Mouse (Mus musculus): ENCODE data around the gene Scnn1a. TPM values are rescaled to one million over a fixed set of nuclear protein-coding genes. Genes with fewer than 3 reads are reported as not detected.

Gene Scnn1a
- total RNA-seq, 2 experiments from 2014 or later = 1.5 to 2.1 TPM

DNA sequence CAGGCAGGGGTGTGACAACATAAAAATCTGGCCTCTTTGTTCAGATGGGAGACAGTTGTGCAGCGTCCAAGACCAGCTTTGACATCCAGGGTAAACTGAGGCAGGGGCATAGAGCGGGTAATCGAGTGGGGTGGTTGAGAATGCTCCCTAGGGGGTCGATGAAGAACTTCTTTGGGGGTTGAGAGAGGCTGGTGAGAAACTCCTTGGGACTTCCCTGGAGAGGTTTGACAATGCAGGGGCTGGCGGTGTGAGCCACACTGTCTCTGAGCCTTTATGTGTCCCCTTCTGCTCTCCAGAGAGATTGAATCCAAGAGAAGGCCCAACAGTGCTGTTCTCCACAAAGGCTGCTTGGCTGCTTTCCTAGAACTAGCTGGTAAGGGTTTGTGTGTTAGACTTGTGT, 69.4 kb downstream of the Scnn1a start:
- no peak for DNase-seq
- intact Hi-C loops (cut with DNase I) = no loop called here

Other genes starting within 250 kb of the Scnn1a start
- 100 to 1,000 TPM; 173 to 175 TPM for gene Chd4, start 224.7 kb upstream of the Scnn1a start, total RNA-seq (2021)
- 10 to 100 TPM; 43.0 to 44.5 TPM for gene Nop2, start 188.8 kb upstream of the Scnn1a start, total RNA-seq (2021)
- 10 to 100 TPM; 27.0 to 28.3 TPM for gene Iffo1, start 175.4 kb upstream of the Scnn1a start, total RNA-seq (2021)
- 1,000 to 10,000 TPM; 1,244 to 1,314 TPM for gene Gapdh, start 154.2 kb upstream of the Scnn1a start, total RNA-seq (2021)
- gene Ncapd2, start 129.0 kb upstream of the Scnn1a start, total RNA-seq (2021) = 10 to 100 TPM; 44.9 to 51.4 TPM
- 10 to 100 TPM; 67.7 to 72.7 TPM for gene Mrpl51, start 128.9 kb upstream of the Scnn1a start, total RNA-seq (2021)
- gene Vamp1, start 105.1 kb upstream of the Scnn1a start, total RNA-seq (2021) = 10 to 100 TPM in 1 of 2 experiments, 1 to 10 TPM in 1; 7.0 to 10.2 TPM
- 1 to 10 TPM; 1.7 to 1.9 TPM for gene Tapbpl, start 88.8 kb upstream of the Scnn1a start, total RNA-seq (2021)
- not detected for gene Cd27, start 83.6 kb upstream of the Scnn1a start, total RNA-seq (2021)
- gene Tuba3a, start 34.6 kb upstream of the Scnn1a start, total RNA-seq (2021) = not detected
- 10 to 100 TPM in 1 of 2 experiments, 1 to 10 TPM in 1; 9.6 to 10.7 TPM for gene Ltbr, start 6.8 kb upstream of the Scnn1a start, total RNA-seq (2021)
- gene Tnfrsf1a, start 28.7 kb downstream of the Scnn1a start, total RNA-seq (2021) = 10 to 100 TPM; 11.2 to 12.0 TPM
- not detected for gene Plekhg6, start 60.1 kb downstream of the Scnn1a start, total RNA-seq (2021)
- 10 to 100 TPM; 53.1 to 56.4 TPM for gene Cd9, start 174.1 kb downstream of the Scnn1a start, total RNA-seq (2021)
- 10 to 100 TPM; 24.1 to 28.2 TPM for gene Vwf, start 226.1 kb downstream of the Scnn1a start, total RNA-seq (2021)

Measured in left cerebral cortex, postnatal 4 days (tissue).